Mouse (Mus musculus): ENCODE measurements around the gene Copa.

Copa gene

DNA sequence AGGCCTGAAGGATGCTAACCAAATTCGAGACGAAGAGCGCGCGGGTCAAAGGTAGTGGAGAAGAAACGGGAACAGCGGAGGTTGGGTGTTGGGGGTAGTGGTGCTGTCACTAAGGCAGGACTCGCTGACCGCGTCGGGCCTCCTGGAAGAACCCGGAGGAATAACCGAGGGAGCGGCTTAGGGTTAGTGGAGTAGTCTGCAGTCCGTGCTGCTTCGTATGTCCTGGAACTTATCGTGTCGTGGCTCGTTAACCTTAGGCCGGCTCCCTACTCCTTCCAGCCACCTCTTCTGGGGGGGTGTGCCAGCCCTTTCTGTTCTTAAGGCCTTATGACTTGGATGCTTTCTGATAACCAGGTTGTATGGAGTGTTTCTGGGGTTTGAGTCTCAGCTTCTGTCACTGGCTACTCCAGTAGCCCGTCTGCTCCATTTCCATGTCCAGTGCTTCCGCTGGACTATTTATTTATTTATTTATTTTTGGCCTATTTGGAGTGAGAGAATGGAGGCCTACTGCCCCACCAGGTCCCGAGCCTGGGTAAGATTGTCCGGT is 643 bp downstream of the Copa start:
- DNase-seq (ENCODE audit: low spot score), result no peak

DNA sequence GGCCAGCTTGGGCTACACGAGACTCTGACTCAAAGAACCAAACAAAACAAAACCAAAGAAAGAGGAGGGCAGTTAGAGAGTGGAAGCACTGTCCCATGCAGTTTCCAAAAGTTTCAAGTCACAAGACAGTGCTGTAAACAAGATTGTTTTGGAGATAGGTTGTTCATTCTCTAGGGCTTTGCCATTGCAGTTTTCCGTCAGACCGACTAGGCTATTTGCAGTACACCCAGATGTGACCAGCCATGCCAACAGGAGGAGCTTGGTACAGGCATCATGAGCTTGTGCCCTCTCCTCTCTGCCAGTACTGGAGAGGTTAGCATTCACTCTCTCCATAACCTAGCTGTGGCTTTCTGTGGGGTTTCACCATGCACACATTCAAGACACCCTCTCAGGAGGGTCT is 11.2 kb downstream of the Copa start:
- DNase-seq (ENCODE audit: low spot score), result no peak

DNA sequence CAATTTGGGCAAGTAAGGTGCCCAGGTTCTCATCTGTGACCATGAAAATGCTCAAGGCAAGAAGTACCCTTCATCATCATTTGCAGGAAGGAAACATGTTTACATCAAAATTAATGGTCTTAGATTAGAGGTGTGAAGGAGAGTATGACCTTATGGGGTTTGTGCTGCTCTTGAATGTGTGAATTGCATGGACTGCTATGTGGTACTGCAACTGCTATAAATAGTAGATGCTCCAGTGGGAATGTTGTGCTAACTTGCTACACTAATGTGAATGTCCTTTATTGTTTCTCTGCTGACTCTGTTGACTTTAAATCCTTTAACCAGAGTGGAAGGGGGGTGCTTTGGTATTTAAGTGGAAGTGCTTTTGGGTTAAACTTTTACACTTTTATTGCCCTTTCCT is 12.0 kb downstream of the Copa start:
- no peak for DNase-seq (ENCODE audit: low spot score)

DNA sequence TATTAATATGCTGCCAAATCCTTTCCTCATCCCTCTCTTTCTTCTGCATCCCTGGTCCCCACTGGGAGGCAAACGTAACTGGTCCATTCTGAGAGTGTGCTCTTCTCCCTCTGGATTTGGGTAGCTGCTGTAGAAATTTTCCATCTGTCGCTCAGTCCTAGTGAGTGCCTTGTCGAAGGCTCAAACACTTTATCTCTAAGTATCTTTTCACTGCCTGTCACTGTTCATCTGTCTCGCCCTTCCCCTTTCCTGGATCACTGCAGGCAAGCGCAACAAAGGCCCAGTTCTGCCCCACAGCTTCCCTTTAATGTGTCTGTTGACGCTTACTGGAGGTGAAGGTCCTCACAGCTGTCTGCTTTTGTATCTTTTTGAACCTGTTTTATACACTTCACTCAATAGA is 12.9 kb downstream of the Copa start:
- no peak for DNase-seq (ENCODE audit: low spot score)

DNA sequence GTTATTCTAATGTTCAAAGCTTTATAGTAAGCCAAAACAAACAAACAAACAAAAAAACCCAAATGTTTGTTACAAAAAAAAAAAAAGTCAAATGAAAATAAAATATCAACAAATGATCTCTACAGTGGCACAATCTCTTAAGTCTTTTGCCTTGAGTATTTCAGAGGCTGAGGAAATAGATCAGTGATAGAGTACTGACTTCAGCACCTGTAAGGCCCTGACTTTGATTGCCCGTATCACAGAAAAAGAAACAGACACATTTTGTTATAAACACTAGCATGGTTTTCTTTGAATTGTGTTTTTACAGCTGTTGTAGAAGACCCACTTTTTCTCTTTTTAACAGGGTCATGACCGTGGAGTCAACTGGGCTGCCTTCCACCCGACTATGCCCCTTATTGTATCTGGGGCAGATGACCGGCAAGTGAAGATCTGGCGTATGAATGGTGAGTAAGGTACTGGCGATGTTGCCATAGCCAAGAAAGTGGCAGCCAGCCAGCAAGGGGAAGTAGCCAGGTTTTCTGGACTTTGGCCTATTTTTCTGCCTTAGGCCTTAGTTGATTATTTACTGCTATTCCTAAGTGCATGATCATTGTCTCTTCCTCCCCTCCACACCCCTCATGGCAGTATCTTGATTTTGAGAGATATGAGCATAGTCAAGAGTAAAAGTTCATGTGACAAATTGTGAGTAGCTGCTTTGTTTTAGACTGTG is 17.1 kb downstream of the Copa start:
- no peak for DNase-seq (ENCODE audit: low spot score)

DNA sequence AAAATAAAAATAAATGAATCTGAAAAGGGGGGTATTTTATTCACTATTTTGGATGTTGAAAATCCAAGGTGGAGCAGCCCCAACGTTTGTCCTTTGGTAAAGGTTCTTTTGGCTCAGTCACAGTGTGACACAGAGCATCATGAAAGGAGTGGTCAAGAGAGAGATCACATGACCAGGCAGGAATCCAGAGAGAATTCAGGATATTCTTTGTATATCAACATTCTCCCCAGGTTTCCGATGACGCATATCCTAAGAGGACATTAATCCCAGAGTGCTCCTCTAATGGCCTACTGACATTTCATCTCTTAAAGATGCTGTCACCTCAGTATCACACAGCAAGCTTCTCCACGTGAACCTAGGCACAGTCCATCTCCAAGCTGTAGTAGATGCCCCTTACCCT is 21.3 kb downstream of the Copa start:
- no peak for DNase-seq (ENCODE audit: low spot score)

DNA sequence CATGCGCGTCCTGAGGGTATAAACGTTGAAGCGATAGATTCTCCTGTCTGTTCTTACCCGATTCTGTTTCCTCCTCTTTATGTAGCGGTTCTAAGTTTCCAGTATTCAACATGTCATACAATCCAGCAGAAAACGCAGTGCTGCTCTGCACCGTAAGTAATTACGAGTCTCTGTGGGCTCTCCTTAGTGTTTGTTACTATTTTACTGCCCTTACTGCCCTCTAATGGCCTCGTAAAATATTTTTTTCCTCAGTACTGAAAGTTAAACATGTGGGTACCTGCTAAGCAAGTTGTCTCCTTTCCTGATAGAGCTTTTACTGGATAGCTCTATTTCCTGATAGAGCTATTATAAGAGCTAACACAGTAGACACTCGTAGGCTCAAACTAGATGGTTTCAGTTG is 22.8 kb downstream of the Copa start:
- DNase-seq (ENCODE audit: low spot score), result no peak

DNA sequence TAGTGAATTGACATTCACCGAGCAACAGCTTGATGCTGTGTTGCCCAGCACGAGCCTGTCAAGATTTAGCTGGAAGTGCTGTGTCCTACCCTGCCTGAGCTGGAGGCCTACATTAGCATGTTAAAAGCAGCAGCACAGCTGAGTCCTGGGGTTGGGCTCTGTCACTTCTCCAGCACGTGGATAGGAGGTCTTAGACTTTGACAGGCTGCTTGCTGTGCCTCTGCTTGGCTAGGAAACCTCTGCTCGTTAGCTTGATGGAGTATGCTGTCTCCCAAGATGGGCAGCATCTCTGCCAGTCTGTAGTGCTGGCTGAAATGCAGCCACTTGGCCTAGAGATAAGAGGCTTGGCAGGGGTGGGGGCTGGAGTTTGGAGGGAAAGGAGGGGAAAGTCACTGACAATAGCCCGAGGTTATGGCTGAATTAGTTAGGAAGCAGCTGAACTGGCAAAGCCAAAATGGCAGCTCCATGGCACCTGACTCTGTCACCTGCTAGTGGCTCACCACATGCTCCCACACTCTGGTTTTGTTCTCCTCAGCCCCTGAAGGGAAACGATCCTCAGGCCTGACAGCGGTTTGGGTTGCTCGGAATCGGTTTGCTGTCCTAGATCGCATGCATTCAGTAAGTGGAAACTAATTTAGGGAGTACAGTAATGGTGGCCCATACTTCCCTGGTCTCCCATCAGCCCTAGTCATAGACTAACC is 25.6 kb downstream of the Copa start:
- DNase-seq (ENCODE audit: low spot score), result no peak

DNA sequence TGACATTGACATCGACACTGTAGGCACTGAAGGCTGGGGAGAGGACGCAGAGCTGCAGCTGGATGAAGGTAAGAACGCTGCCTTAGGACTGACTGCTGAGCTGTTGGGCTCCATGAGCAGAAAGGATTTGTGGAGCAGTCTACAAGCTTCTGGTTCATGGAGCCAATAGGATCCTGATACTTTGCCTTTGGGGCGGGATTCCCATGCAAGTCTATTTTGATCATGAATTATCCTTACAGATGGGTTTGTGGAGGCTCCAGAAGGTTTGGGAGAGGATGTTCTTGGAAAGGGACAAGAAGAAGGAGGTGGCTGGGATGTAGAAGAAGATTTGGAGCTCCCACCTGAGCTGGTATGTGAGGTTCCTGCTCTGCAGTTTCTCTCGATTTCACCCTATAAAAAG is 34.6 kb downstream of the Copa start:
- no peak for DNase-seq (ENCODE audit: low spot score)

DNA sequence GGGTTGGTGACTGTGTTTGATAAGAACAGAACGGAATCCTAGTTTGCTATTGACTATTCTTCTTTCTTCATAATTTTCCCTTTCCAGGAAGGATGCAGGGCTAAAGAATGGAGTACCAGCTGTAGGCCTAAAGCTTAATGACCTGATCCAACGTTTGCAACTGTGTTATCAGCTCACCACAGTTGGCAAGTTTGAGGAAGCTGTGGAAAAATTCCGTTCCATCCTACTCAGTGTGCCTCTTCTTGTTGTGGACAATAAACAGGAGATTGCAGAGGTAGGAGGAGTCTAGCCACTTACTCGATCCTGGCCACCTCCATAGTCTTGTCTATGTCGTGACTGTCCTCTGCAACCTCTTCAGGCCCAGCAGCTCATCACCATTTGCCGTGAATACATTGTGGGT is 36.8 kb downstream of the Copa start:
- no peak for DNase-seq (ENCODE audit: low spot score)

DNA sequence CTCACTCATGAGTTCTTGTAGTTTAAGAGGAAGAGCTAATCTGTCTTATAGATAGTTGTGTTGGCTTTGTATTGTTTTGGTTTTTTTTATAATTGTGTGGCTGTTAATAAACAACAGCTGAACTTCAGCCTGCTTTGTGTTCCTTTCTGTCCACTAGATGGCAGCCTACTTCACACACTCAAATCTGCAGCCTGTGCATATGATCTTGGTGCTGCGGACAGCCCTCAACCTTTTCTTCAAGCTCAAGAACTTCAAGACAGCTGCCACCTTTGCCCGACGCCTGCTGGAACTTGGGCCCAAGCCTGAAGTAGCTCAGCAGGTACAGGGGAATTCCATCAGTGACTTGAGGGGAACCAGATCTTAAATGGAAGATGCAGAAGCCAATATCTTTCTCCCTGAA is 37.4 kb downstream of the Copa start:
- DNase-seq (ENCODE audit: low spot score), result no peak

DNA sequence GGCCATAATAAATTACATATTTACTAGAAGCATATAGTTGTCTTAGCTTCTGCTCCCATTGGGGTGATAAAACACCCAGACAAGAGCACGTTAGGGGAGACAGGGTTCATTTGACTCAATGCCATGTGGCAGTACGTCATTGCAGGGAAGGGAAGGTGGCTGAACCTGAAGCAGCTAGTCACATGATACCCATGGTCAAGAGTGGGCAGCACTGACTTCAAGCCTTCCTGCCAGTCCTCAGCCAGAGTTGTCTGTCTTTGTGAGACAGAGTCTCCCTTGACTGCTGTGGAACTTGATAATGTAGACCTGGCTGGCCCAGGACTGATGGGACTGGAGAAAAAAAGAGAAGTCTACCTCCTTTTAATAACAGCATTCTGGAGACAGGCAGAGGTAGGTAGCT is 40.3 kb downstream of the Copa start:
- no peak for DNase-seq (ENCODE audit: low spot score)

DNA sequence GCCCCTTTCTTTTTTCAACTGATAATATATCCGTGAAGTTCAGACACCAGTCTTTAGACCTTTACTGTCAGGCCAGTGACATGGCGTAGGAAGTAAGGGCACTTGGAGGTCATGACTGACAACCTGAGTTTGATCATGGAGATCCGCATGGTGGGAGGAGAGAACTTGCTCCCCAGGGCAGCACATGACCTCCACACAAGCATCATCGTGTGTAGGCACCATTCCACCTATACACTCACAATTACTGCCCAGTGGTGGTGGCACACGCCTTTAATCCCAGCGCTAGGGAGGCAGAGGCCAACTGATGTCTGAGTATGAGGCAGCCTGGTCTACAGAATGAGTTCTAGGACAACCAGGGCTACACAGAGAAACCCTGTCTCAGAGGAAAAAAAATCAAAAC is 42.2 kb downstream of the Copa start:
- no peak for DNase-seq (ENCODE audit: low spot score)

DNA sequence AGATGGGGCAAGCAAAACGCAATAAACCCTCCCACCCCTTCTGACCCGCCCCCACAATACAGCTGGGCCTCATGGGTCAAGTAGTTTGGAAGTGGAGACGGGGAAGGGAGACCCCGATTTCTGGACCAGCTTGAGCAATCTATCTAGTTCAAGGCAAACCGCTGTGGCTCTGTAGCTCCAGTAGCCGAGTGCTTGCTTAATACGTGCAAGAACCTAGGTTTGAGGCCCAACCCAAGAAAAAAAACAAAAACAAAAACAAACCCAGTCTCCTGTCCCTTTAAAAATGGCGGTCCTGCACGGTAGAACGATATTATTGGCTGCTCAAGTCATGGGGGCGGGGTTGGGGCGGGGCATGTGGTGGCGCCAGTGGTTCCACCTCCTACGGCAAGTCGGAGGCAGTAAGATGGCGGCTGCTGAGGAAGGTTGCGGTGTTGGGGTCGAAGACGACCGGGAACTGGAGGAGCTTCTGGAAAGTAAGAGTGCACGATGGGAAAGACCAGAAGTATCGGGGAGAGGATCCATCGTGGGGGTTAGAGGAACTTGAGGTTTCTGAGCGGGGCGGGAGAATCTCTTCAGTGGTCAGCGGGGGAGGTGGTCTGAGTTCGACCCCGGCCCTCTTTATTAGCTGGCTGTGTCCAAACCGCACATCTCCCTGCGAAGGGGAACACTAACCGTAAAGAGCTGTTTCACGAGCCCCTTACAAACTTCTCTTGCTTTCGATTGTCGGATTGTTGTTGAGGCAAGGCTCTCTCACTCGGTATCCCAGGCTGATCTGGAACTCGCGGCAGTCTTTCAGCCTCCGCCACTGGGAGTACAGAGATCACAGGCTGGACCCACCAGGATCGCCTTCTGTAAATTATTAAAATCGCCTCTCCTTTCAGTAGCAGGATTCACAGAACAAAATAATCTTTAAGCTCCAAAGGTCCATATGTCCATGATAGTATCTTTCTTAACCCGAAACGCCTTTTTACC is 44.3 kb downstream of the Copa start, which contains the start of gene Pex19:
Pex19 (plus strand) TSS at position 380 of the 972 bp plus-strand sequence.
- peak; percentile 62 for DNase-seq (ENCODE audit: low spot score)

DNA sequence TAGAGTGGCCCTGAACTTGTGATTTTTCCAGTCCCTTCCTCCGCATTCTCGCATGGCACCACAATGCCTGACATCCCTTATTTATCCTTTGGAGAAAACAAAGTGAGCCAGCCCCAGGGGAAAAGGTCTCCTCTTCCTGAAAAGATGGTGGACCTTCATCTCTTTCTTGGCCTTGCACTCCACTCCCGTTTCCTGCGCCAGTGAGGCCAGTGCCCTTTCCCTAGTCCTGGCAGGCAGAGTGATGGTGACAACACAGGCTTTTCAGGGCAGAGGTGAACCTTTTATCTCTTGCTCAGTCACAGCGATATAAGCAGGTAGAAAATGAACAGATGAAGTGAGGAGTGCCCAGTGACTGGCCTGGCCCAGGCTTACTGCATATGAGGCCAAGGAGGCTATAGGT is 45.2 kb downstream of the Copa start:
- DNase-seq (ENCODE audit: low spot score), result peak; percentile 5

DNA sequence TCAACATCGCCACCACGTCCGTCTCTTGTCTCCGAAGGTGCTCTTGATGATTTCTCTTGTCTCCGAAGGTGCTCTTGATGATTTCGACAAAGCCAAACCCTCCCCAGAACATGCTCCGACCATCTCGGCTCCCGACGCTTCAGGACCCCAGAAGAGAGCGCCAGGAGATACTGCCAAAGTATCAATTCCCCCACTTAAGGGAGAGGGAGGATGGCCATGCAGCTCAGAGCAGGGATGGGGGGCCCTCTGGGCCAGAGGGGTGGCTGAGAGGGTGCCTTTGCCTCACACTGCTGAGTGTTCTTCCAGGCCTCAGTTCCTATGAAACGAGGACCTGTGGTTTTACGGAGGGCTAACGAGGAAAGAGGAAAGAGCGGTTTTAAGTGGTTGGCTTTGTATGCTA is 46.2 kb downstream of the Copa start:
- DNase-seq (ENCODE audit: low spot score), result no peak

DNA sequence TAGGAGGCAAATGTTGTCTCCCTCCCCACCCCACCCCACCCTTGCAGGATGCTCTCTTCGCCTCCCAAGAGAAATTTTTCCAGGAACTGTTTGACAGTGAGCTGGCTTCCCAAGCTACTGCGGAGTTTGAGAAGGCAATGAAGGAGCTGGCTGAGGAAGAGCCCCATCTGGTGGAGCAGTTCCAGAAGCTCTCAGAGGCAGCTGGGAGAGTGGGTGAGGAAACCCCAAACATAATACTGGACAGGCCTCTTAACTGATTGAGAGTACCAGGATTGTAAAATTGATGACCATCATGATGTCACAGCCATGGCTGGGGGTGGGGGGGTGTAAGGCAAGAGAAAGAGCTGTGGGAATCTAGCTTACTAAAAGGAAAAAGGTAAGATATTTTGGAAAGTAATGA is 46.8 kb downstream of the Copa start:
- DNase-seq (ENCODE audit: low spot score), result no peak

DNA sequence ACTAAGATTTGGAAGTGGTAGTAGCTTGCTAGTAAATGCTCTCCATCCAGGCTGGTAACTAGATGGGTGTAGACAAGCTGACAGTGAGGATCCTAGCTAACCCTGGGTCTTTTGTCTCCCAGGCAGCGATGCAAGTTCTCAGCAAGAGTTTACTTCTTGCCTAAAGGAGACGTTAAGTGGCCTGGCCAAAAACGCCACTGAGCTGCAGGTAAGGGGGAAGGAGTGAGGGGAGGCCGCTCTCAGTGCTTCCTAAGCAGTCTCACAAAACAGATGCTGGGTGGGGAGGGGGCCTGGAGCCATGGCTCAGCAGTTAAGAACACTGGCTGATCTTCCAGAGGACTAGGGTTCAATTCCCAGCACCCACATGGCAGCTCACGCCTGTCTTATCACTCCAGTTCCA is 47.5 kb downstream of the Copa start:
- DNase-seq (ENCODE audit: low spot score), result no peak

DNA sequence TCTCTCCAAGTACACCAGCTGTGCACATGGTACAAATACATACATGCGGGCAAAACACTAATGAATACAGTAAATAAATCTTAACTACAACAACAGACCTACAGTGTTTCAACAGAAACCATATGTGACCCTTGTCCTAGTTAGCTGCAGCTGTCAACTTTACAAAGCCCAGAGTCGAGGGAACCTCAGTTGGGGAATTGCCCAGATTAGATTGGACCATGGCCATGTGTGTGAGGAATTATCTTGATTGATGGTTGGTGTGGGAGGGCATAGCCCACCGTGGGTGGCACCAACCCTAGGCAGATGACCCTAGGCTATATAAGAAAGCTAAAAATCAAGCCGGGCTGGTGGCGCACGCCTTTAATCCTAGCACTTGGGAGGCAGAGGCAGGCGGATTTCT is 50.0 kb downstream of the Copa start:
- no peak for DNase-seq (ENCODE audit: low spot score)

DNA sequence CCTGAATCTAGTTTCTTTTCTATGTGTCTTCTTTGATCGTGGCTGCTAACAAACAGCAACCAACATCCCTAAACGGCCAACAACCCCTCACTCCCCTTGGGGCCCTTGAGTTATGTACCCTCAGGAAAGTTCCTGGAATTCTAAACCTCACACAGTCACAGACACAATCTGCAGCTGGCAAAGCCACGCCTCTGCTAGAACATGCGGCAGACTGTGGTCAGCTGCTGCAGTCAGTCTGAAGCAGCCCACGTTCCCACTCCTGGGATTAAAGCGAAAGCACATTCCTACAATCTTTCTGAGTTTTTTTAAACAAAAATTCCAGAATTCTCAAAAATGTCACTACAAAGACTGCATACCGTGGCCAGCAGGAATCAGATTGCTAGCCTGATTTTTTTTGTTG is 51.2 kb downstream of the Copa start:
- no peak for DNase-seq (ENCODE audit: low spot score)

DNA sequence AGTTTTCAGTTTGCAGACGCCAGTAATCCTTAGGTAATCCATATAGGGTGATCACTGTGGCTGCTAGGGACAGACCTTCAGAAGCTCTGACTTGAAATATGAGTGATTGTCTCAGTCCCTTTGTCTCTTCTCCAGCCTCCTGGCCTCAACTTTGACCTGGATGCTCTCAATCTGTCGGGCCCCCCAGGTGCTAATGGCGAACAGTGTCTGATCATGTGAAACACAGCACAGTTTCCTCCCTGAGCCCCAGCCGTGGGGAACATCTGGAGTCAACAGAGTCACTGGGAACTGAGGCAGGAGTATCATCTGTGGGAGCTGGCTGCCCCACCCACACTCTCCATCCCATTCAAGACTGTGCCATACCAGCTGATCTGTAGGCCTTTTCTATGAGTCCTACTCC is 51.7 kb downstream of the Copa start:
- no peak for DNase-seq (ENCODE audit: low spot score)

DNA sequence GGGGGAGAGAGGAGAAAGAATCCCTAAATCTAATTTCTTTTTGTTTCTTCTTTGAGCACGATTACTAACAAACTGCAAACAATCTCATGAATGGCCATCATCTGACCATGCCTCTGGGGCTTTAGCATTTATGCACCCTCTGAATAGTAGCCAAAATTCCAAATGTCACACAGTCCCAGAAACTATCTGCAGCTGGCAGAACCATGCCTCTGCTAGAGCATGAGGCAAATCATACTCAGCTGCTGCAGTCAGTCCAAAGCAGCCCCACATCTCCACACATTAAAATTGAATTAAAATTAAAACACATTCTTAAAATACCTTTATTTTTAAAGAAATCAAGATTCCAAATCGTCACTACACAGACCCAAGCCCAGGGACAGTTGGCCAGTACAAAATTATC is 57.8 kb downstream of the Copa start:
- no peak for DNase-seq (ENCODE audit: low spot score)

DNA sequence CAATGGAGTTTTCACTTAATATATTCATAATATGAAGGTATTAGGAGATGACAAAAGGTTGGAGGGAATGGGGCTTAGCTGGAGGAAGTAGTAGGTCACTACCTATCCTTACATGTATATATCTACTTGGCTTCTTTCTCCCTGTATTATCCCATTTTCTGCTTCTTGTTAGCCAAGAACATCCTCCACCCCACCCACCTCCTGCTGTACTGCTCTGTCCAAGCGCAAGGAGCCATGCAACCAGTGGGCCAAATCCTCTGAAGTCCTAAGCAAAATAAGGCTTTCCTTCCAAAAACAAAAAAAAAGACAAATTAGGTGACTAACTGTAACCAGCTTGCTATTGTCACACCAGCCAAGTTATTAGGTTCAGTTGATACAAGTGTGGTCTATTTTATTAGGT is 58.5 kb downstream of the Copa start:
- DNase-seq (ENCODE audit: low spot score), result no peak
